Mouse (Mus musculus): ENCODE measurements around the gene Fam104a.

- no peak for TF ChIP-seq CTCF (IDR thresholded peaks at IDR 0.05; ENCODE audit: low read depth, low read length)
- no peak for TF ChIP-seq POLR2A (IDR thresholded peaks at IDR 0.05; ENCODE audit: insufficient read depth, low read length)
- 0 out of 2 replicates have a peak, but pooled peaks have one; percentile 32 for TF ChIP-seq EP300 (IDR thresholded peaks at IDR 0.05; ENCODE audit: insufficient read depth, low read depth, low read length)
Observed at GRCm38 (mm10) chr11:113666648-113667047, 17.3 kb downstream of the Fam104a start.
